13 mouse cellular contexts compared by ENCODE assay signal in the genomic region with DNA sequence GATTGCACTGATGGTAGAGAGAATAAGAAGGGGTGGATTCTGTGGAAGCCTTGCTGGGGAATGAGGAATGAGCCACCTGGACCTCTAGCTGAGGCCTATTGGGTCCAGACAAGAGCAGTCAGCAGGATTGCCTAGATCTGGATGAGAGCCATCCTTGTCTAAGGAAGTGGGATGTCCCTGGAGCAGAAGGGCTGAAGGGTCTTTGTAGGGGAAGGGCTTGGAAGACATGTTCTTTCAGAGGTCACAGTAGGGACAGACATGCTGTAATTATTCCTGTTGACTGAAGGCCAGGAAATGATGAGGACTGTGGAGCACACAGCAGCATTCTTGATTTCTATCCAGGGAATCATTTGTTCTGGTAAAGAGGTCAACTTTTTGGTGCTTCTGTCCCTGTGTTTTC.
DNase-seq lines count a peak whose midpoint lies in the region; TF ChIP-seq lines count a peak whose summit lies in the region.
"Had no signal": no experiment of that assay in that cellular context is flagged by ENCODE, and none has a peak within 500 bp of the region (broad histone marks: within the 10 kb centered on the region; RNA-seq: fewer than 3 reads in every experiment).

No protein-coding gene starts in this region.

- no peaks in the 10 kb centered on the region for H3K27me3 ChIP-seq in liver, adult 2 months (ENCODE audit: control insufficient read depth, insufficient read depth, low read length)
- no peaks in the 10 kb centered on the region for H3K27me3 ChIP-seq in limb, embryonic 10.5 days (ENCODE audit: low read depth, poor library complexity, severe bottlenecking)
- H3K27me3 ChIP-seq: embryonic facial prominence, embryonic 12.5 days; forebrain, embryonic 13.5 days; neural tube, embryonic 15.5 days had no signal

- H3K4me1 ChIP-seq in liver, adult 2 months (ENCODE audit: control insufficient read depth, insufficient read depth, low read length), result peaks cover 2% of the 10 kb centered on the region; the same call in 1 of the 2 replicates
- no peaks in the 10 kb centered on the region for H3K4me1 ChIP-seq in limb, embryonic 10.5 days
- H3K4me1 ChIP-seq: embryonic facial prominence, embryonic 12.5 days; forebrain, embryonic 13.5 days; neural tube, embryonic 15.5 days had no signal

- no peak overlapping the region for H3K4me3 ChIP-seq in gastrocnemius, adult 2 months
- no peak overlapping the region for H3K4me3 ChIP-seq in liver, adult 2 months (ENCODE audit: insufficient read depth, low read depth, low read length)
- no peak overlapping the region for H3K4me3 ChIP-seq in limb, embryonic 10.5 days
- H3K4me3 ChIP-seq: embryonic facial prominence, embryonic 12.5 days; forebrain, embryonic 13.5 days; neural tube, embryonic 15.5 days had no signal

- no peak overlapping the region for H3K27ac ChIP-seq in gastrocnemius, adult 2 months
- H3K27ac ChIP-seq in liver, adult 2 months (replicated peaks; ENCODE audit: insufficient read depth, low read depth, low read length), result no peak overlapping the region
- no peak overlapping the region for H3K27ac ChIP-seq in limb, embryonic 10.5 days
- H3K27ac ChIP-seq: embryonic facial prominence, embryonic 12.5 days; forebrain, embryonic 13.5 days; neural tube, embryonic 15.5 days had no signal

- TF ChIP-seq CTCF in gastrocnemius, adult 2 months (IDR thresholded peaks at IDR 0.05), result no peak
- TF ChIP-seq CTCF in liver, adult 2 months (IDR thresholded peaks at IDR 0.05; ENCODE audit: low read depth, low read length), result no peak

- H3K9me3 ChIP-seq in limb, embryonic 10.5 days (replicated peaks), result no peaks in the 10 kb centered on the region
- H3K9me3 ChIP-seq: embryonic facial prominence, embryonic 12.5 days; forebrain, embryonic 13.5 days; neural tube, embryonic 15.5 days had no signal

- H3K79me2 ChIP-seq in liver, adult 2 months (ENCODE audit: control insufficient read depth, insufficient read depth, low read length), result no peaks in the 10 kb centered on the region

- no peak overlapping the region for H3K9ac ChIP-seq in liver, adult 2 months (ENCODE audit: low read depth, low read length)
- H3K9ac ChIP-seq: embryonic facial prominence, embryonic 12.5 days; forebrain, embryonic 13.5 days; neural tube, embryonic 15.5 days had no signal

- intact Hi-C loops in gastrocnemius, adult 2 months (cut with DNase I), result no loop called here

- DNase-seq in gastrocnemius, adult 18-20 months (ENCODE audit: low spot score), result peak; percentile 4
- DNase-seq in gastrocnemius, adult 2 months, result no peak
- DNase-seq in liver, adult 2 months (ENCODE audit: extremely low read depth, low read depth, low spot score), result peak; percentile 50
- no peak for DNase-seq in liver
- DNase-seq in cerebellum, postnatal 25 days, result peak; percentile 55 to 63
- DNase-seq in kidney, postnatal 4 days, result peak; percentile 2 to 11
- DNase-seq in limb, embryonic 10.5 days (ENCODE audit: low spot score), result no peak
- no peak for DNase-seq in layer of hippocampus, postnatal 14 days (ENCODE audit: low spot score in 2 of 2)
- DNase-seq: gastrocnemius, postnatal 14 days; right cerebral cortex, adult 18-20 months had no signal

- no peak for TF ChIP-seq POLR2A in liver, adult 2 months (IDR thresholded peaks at IDR 0.05; ENCODE audit: extremely low read depth, insufficient read depth, low read length)

- H3K36me3 ChIP-seq in liver, adult 2 months (ENCODE audit: control insufficient read depth, insufficient read depth, low read length), result no peaks in the 10 kb centered on the region
- no peaks in the 10 kb centered on the region for H3K36me3 ChIP-seq in limb, embryonic 10.5 days
- H3K36me3 ChIP-seq: embryonic facial prominence, embryonic 12.5 days; neural tube, embryonic 15.5 days had no signal

Comparison
In these comparisons a context has a peak if more than half of its experiments do, and no peak if none do; other contexts are left out.
1. DNase-seq: peak in gastrocnemius, adult 18-20 months (single experiment), liver, adult 2 months (single experiment), cerebellum, postnatal 25 days (2 of 2) and kidney, postnatal 4 days (2 of 2); none in gastrocnemius, adult 2 months (single experiment), liver (single experiment), limb, embryonic 10.5 days (single experiment) and layer of hippocampus, postnatal 14 days (0 of 2).